Mouse (Mus musculus) ES-Bruce4 (cell line): ENCODE data around the gene Tomm70a.

Experiments
- CTCF ChIP-seq: IDR thresholded peaks from one replicate; pipeline ENCODE4 v1.8.1; 2011; ENCODE audit warnings: low read depth, low read length
- EP300 ChIP-seq: IDR thresholded peaks from 2 replicates; pipeline ENCODE4 v1.6.1; 2011; ENCODE audit warnings: low read depth, low read length; ENCODE audit not compliant: insufficient read depth

- TF ChIP-seq EP300, result no peak
- no peak for TF ChIP-seq CTCF
Measured at GRCm38 (mm10) chr16:57099572-57100237, 21.8 kb upstream of the Tomm70a start.
